Mouse (Mus musculus): Measurements from ENCODE around the gene Crtc2.
A peak's percentile ranks its signal among the peaks of the same experiment; 100 is the strongest.
"Not testable (repeated sequence)": the region's sequence is repeated elsewhere in the genome, so short reads cannot be mapped to it uniquely, and the experiment has no call there.

Gene Crtc2

GRCm38 (mm10) chr3:90242984-90243775, 10.8 kb upstream of the Crtc2 start, which contains the start of gene Creb3l4:
Gene Creb3l4 (minus strand): TSS chr3:90243512.
- no peak for DNase-seq (ENCODE audit: low spot score in 2 of 2)

DNA sequence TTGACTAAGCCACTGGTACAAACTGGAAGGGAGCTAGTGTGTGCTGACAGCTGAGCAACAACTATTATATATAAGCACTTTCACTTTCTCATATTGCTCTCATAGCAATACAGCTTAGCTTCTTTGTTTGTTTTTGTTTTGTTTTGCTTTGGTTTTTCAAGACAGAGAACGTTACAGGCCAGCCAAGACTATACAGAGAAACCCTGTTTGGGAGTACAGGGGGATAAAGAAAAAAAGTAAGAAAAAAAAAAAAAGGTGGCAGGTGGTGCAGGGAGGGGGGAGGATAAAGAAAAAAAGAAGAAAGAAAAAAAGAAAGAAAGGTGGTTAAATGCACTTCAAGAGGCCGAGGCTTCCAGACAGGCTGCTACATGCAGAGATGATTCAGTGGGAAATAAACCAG, 8.6 kb upstream of the Crtc2 start:
- DNase-seq (ENCODE audit: low spot score in 2 of 2) = no peak

DNA sequence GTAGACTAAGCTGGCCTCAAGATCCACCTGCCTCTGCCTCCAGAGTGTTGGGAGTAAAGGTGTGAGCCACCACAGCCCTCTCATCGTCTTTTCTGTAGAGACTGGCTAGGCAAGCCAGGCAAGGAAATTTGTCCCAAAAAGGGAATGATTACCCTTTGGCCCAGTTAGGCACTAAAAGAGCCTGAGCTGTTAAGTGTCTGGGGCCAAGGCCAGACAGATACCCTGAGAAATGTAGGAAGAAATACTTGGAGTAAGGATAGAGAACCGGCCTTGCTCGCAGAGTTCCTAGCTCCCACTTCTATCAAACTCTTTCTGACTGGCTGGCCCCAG, 6.4 kb upstream of the Crtc2 start:
- DNase-seq (ENCODE audit: low spot score in 2 of 2) = no peak

DNA sequence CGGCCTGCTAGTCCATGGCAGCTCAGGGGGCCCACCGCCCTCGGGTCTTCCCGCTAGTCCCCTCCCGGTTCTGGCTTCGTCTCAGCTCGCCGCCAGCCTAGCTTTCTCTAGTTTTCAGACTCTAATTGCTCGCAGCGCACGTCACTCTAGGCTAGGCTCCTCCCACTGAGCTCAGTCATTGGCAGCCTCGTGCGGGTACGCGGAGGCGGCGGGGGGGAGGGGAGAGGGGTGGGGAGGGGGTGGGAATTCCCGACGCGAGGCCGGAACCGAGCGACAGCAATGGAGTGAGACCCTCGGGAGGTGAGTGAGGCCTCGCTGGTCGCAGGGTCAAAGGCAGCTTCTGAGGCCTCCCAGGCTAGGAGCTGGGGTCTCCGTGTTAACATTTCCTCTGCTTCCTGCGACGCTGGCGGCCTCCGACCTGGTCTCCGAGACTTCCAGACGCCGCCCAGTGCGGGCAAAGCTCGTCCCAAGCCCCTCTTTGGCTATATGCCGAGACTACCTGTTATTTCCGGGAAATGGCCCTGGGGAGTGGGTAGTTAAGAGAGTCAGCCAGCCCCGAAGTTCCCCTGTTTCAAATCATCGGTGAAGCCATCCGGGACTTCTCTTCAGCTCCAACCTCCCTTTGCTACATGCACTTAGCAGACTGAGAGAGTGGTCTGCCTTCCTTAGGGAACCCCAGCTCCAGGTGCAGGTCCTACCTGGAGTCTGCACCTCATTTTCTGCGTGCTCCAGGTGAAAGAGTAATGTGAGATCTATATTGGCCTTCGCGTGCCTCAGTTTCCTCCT, 5.8 kb upstream of the Crtc2 start, which contains the start of gene Slc39a1:
Slc39a1 (plus strand) TSS at position 213 of the 786 bp plus-strand sequence.
- DNase-seq (ENCODE audit: low spot score in 2 of 2) = peak; percentile 90 to 92

- no peak for DNase-seq (ENCODE audit: low spot score in 2 of 2)
Observed at GRCm38 (mm10) chr3:90248746-90249100, 5.2 kb upstream of the Crtc2 start.

GRCm38 (mm10) chr3:90250791-90251190, 3.2 kb upstream of the Crtc2 start:
- DNase-seq (ENCODE audit: low spot score in 2 of 2) = no peak

DNA sequence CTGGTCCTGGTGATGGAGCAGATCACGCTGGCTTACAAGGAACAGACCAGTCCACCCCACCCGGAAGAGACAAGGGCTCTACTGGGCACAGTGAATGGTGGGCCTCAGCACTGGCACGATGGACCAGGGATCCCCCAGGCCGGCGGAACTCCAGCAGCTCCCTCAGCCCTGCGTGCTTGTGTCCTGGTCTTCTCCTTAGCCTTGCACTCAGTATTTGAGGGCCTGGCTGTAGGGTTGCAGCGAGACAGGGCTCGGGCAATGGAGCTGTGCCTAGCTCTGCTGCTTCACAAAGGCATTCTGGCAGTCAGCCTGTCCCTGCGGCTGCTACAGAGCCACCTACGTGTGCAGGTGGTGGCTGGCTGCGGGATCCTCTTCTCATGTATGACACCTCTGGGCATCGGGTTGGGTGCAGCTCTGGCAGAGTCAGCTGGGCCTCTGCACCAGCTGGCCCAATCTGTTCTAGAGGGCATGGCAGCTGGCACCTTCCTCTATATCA, 2.2 kb upstream of the Crtc2 start:
- not testable (repeated sequence) for DNase-seq (ENCODE audit: low spot score in 2 of 2)

DNA sequence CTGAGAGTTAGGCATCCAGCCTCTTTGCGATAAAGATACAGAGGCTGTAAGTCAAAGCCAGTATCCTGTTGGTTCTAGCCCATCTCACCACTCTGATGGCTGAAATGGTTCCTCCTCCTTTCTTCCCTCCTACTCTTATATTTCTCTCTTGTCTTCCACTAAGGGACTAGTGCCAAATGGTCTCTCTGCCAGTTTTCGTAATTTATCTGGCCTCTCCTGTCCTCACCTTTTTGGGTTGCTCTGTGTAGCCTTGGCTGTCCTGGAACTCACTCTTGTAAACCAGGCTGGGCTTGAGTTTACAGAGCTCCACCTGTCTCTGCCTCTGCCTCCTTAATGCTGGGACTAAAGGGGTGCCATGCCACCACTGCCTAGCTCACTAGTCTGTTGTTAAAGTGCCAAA, 1.3 kb upstream of the Crtc2 start:
- DNase-seq (ENCODE audit: low spot score in 2 of 2) = not testable (repeated sequence)

- not testable (repeated sequence) for DNase-seq (ENCODE audit: low spot score in 2 of 2)
Observed at GRCm38 (mm10) chr3:90253174-90253573, 789 bp upstream of the Crtc2 start.

- DNase-seq (ENCODE audit: low spot score in 2 of 2) = no peak
Observed at GRCm38 (mm10) chr3:90254419-90255193, 643 bp downstream of the Crtc2 start.

DNA sequence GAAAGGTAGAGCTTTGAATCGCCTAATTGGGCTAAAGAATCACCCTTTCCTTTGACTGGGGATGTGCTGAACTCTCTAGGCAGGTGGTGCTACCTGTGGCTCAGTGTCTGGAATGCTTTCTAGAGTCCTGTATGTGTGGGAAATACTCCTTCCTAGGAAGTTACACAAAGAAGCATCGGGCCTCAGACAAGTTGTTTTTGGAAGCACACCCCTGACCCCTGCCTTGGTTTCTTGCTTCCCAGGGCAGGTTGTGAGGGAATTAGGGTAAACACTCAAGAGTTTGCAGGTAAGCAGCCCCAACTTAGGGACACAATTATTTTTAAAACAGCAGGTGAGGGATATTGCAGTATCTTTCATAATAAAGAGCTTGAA, 1.2 kb downstream of the Crtc2 start:
- DNase-seq (ENCODE audit: low spot score in 2 of 2) = no peak

- DNase-seq (ENCODE audit: low spot score in 2 of 2) = no peak
Observed at GRCm38 (mm10) chr3:90255784-90256353, 1.9 kb downstream of the Crtc2 start.

- DNase-seq (ENCODE audit: low spot score in 2 of 2) = no peak
Observed at GRCm38 (mm10) chr3:90256731-90257530, 3.0 kb downstream of the Crtc2 start.

GRCm38 (mm10) chr3:90258521-90258920, 4.6 kb downstream of the Crtc2 start:
- DNase-seq (ENCODE audit: low spot score in 2 of 2) = no peak

DNA sequence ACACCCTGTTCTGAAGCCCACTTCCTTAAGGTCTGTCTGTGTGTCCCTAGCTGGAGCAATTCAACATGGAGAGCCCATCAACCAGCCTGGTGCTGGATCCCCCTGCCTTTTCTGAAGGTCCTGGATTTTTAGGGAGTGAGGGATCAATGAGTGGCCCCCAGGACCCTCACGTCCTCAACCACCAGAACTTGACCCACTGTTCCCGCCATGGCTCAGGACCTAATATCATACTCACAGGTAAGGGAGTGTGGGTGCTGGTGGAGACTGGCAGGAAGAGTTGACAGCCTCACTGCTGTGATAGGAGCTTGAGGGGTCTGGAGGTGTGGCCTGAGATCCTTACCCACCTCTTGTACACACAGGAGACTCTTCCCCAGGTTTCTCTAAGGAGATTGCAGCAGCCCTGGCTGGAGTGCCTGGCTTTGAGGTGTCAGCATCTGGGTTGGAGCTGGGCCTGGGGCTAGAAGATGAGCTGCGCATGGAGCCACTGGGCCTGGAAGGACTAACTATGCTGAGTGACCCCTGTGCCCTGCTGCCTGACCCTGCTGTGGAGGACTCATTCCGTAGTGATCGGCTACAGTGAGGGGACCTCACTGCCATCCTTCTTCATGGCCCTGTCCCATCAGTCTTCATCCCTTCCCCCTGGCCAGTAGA, 9.3 kb downstream of the Crtc2 start:
- no peak for DNase-seq (ENCODE audit: low spot score in 2 of 2)

- no peak for DNase-seq (ENCODE audit: low spot score in 2 of 2)
Observed at GRCm38 (mm10) chr3:90264687-90265033, 10.7 kb downstream of the Crtc2 start.

GRCm38 (mm10) chr3:90265034-90265931, 11.3 kb downstream of the Crtc2 start, which contains the start of gene Dennd4b:
Gene Dennd4b (plus strand): TSS chr3:90265185.
- peak; percentile 81 to 85 for DNase-seq (ENCODE audit: low spot score in 2 of 2)

GRCm38 (mm10) chr3:90265932-90266741, 12.2 kb downstream of the Crtc2 start:
- no peak for DNase-seq (ENCODE audit: low spot score in 2 of 2)

Measured in frontal cortex, postnatal 10 days (tissue).